Mouse (Mus musculus): Measurements from ENCODE around the gene Htra2. TPM values are rescaled to one million over a fixed set of nuclear protein-coding genes. Genes with fewer than 3 reads are reported as not detected.
A peak's percentile ranks its signal among the peaks of the same experiment; 100 is the strongest.

The Htra2 gene
- total RNA-seq, 4 experiments from 2014 or later: 50.7 to 69.4 (median 61.0) TPM

- no peak for DNase-seq
Observed at GRCm38 (mm10) chr6:83069488-83070246, 14.6 kb upstream of the Htra2 start.

GRCm38 (mm10) chr6:83068706-83069487, 13.8 kb upstream of the Htra2 start:
- no peak for DNase-seq

GRCm38 (mm10) chr6:83068221-83068620, 13.1 kb upstream of the Htra2 start:
- no peak for DNase-seq

- no peak for DNase-seq
Observed at GRCm38 (mm10) chr6:83066441-83066840, 11.4 kb upstream of the Htra2 start.

GRCm38 (mm10) chr6:83065995-83066394, 10.9 kb upstream of the Htra2 start:
- DNase-seq: no peak

- DNase-seq: no peak
Observed at GRCm38 (mm10) chr6:83058725-83059124, 3.7 kb upstream of the Htra2 start.

GRCm38 (mm10) chr6:83057790-83058189, 2.7 kb upstream of the Htra2 start, which contains the start of gene Dqx1:
Gene Dqx1 (plus strand): TSS chr6:83057844.
- DNase-seq: no peak

GRCm38 (mm10) chr6:83054074-83054851, 810 bp downstream of the Htra2 start, which contains the start of gene Aup1:
Gene Aup1 (plus strand): TSS chr6:83054521.
- DNase-seq: peak; percentile 97

- no peak for DNase-seq
Observed at GRCm38 (mm10) chr6:83053136-83053960, 1.7 kb downstream of the Htra2 start.

GRCm38 (mm10) chr6:83049367-83049766, 5.7 kb downstream of the Htra2 start:
- DNase-seq: no peak

- DNase-seq: no peak
Observed at GRCm38 (mm10) chr6:83044742-83045141, 10.3 kb downstream of the Htra2 start.

- no peak for DNase-seq
Observed at GRCm38 (mm10) chr6:83043993-83044392, 11.1 kb downstream of the Htra2 start.

- no peak for DNase-seq
Observed at GRCm38 (mm10) chr6:83043561-83043960, 11.5 kb downstream of the Htra2 start.

GRCm38 (mm10) chr6:83040601-83041000, 14.5 kb downstream of the Htra2 start:
- no peak for DNase-seq

GRCm38 (mm10) chr6:83038496-83039012, 16.5 kb downstream of the Htra2 start:
- DNase-seq: peak; percentile 95

GRCm38 (mm10) chr6:83037188-83037587, 17.9 kb downstream of the Htra2 start:
- DNase-seq: no peak

GRCm38 (mm10) chr6:83034463-83035055, 20.5 kb downstream of the Htra2 start:
- no peak for DNase-seq

- DNase-seq: peak; percentile 63
Observed at GRCm38 (mm10) chr6:83033249-83034185, 21.6 kb downstream of the Htra2 start, which contains the start of the genes Dok1 and Loxl3. Gene Dok1 (minus strand): TSS chr6:83033471. Gene Loxl3 (plus strand): TSS chr6:83034173.

GRCm38 (mm10) chr6:83032769-83033191, 22.3 kb downstream of the Htra2 start:
- no peak for DNase-seq

Data from adrenal gland, adult 8-10 months (tissue).